Mouse (Mus musculus) T-cell, adult 2 months (primary cell): ENCODE results near the gene Atp6v1a.
A peak's percentile ranks its signal among the peaks of the same experiment; 100 is the strongest.

Source experiments
- DNase-seq: peaks from one replicate; pipeline ENCODE4 v3.0.0; 2022; ENCODE audit warnings: low spot score

Gene Atp6v1a

GRCm38 (mm10) chr16:44061341-44061740, 78.2 kb downstream of the Atp6v1a start:
- DNase-seq, result no peak

- no peak for DNase-seq
Observed at GRCm38 (mm10) chr16:44060604-44061286, 78.8 kb downstream of the Atp6v1a start.

- DNase-seq, result peak; percentile 47
Observed at GRCm38 (mm10) chr16:44058745-44059144, 80.8 kb downstream of the Atp6v1a start.

- no peak for DNase-seq
Observed at GRCm38 (mm10) chr16:44055766-44056165, 83.7 kb downstream of the Atp6v1a start.

- no peak for DNase-seq
Observed at GRCm38 (mm10) chr16:44053265-44053664, 86.2 kb downstream of the Atp6v1a start.

GRCm38 (mm10) chr16:44052390-44052789, 87.1 kb downstream of the Atp6v1a start:
- DNase-seq, result no peak

- DNase-seq, result no peak
Observed at GRCm38 (mm10) chr16:44050139-44050538, 89.4 kb downstream of the Atp6v1a start.

- DNase-seq, result no peak
Observed at GRCm38 (mm10) chr16:44039112-44039511, 100.4 kb downstream of the Atp6v1a start.
